Mouse (Mus musculus) heart, embryonic 14.5 days (tissue): Measurements from ENCODE around the gene Ect2l. TPM values are rescaled to one million over a fixed set of nuclear protein-coding genes. Genes with fewer than 3 reads are reported as not detected.

Experiments used
- ATAC-seq: fragments of 200-750 bp; cut with Nextera tagmentation; 2 replicates; pipeline ENCODE4 v1.8.0; 2017; ENCODE audit warnings: low read depth, moderate TSS enrichment; ENCODE audit not compliant: insufficient number of reproducible peaks, insufficient read depth, low FRiP score
- H3K27ac ChIP-seq, 2 experiments: fragments of 200-500 bp in 1 of 2; fragments of 300-500 bp in 1 of 2; sonication (generic) in 1 of 2; replicated peaks in 1 of 2; 2 replicates each; pipeline ENCODE4 v1.5.1; 2012 to 2014; ENCODE audit warnings: low read depth in 2 of 2, low read length in 2 of 2, control low read depth in 1 of 2, mild to moderate bottlenecking in 1 of 2, mixed read lengths in 1 of 2; ENCODE audit not compliant: control insufficient read depth in 1 of 2, insufficient read depth in 1 of 2
- H3K27me3 ChIP-seq: fragments of 300-500 bp; sonication (generic); 2 replicates; pipeline ENCODE4 v1.6.1; 2014; ENCODE audit warnings: mild to moderate bottlenecking, low read length, control low read depth; ENCODE audit not compliant: control insufficient read depth, insufficient read depth
- H3K36me3 ChIP-seq: fragments of 300-500 bp; sonication (generic); 2 replicates; pipeline ENCODE4 v1.6.1; 2014; ENCODE audit warnings: mild to moderate bottlenecking, control low read depth, low read length, mixed read lengths; ENCODE audit not compliant: control insufficient read depth, insufficient read depth
- H3K4me1 ChIP-seq, 2 experiments: fragments of 200-500 bp in 1 of 2; fragments of 300-500 bp in 1 of 2; sonication (generic) in 1 of 2; 2 replicates each; pipeline ENCODE4 v1.6.1; 2012 to 2014; ENCODE audit warnings: low read length in 2 of 2, control low read depth in 1 of 2, mixed read lengths in 1 of 2; ENCODE audit not compliant: control insufficient read depth in 2 of 2, insufficient read depth in 2 of 2
- H3K4me2 ChIP-seq: fragments of 300-500 bp; sonication (generic); 2 replicates; pipeline ENCODE4 v1.6.1; 2014; ENCODE audit warnings: mild to moderate bottlenecking, low read length
- H3K4me3 ChIP-seq, 2 experiments: fragments of 200-500 bp in 1 of 2; fragments of 300-500 bp in 1 of 2; sonication (generic) in 1 of 2; 2 replicates each; pipeline ENCODE4 v1.5.1; 2012 to 2014; ENCODE audit warnings: low read length in 2 of 2, mild to moderate bottlenecking in 2 of 2, control low read depth in 1 of 2, low read depth in 1 of 2, moderate library complexity in 1 of 2; ENCODE audit not compliant: control insufficient read depth in 1 of 2, insufficient read depth in 1 of 2
- H3K9ac ChIP-seq: fragments of 300-500 bp; sonication (generic); 2 replicates; pipeline ENCODE4 v1.6.1; 2014; ENCODE audit warnings: mild to moderate bottlenecking, low read length
- H3K9me3 ChIP-seq: fragments of 300-500 bp; sonication (generic); 2 replicates; pipeline ENCODE4 v1.6.1; 2016; ENCODE audit warnings: low read length, control low read depth; ENCODE audit not compliant: control insufficient read depth
- WGBS: fragments of 180-500 bp; shearing (Covaris S2); extraction: QIAGEN DNeasy Blood & Tissue Kit; methylation state at CpG from one replicate; pipeline ENCODE4 v1.1.7; 2014; 5-methylcytosine and 5-hydroxymethylcytosine counted together
- polyA plus RNA-seq: library from polyadenylated mRNA; unstranded; fragments of >200 nt; fragmentation: Nextera tagmentation; extraction: Ambion mirVana; gene quantifications from 2 replicates; pipeline ENCODE4 v1.2.1, GENCODE M21; 2014

The Ect2l gene
- polyA plus RNA-seq, result 0.51 and 0.55 TPM in 2 replicates

- Histone ChIP-seq H3K27ac (no peak within 1 kb of the TSS), H3K9ac (no peak within 1 kb of the TSS), H3K4me2 (peak within 1 kb of the TSS; percentile 49), H3K9me3 (no peaks in the 10 kb centered on the region), H3K27me3 (no peaks in the 10 kb centered on the region), H3K4me1 (peaks cover 0 to 3% of the 10 kb centered on the region in 2 experiments; a peak in 1 of 4 replicates), H3K36me3 (no peaks in the 10 kb centered on the region), H3K4me3 (no peak within 1 kb of the TSS)
- WGBS, result 6% methylated on average over 11 of the region's 11 CpGs
- no peak for ATAC-seq
Measured at GRCm38 (mm10) chr10:18210726-18211125, at the start of gene Ect2l. Gene Ect2l, minus strand, starts transcription at chr10:18210890.

GRCm38 (mm10) chr10:18251345-18251744, 40.7 kb upstream of the Ect2l start:
- H3K4me2 ChIP-seq, result no peak overlapping the region
- H3K27ac ChIP-seq, result no peak overlapping the region
- no peaks in the 10 kb centered on the region for H3K36me3 ChIP-seq
- ATAC-seq, result no peak
- no peak overlapping the region for H3K9ac ChIP-seq
- H3K9me3 ChIP-seq, result no peaks in the 10 kb centered on the region
- no peak overlapping the region for H3K4me3 ChIP-seq
- WGBS, result 67% methylated on average over 4 of the region's 4 CpGs
- H3K27me3 ChIP-seq, result no peaks in the 10 kb centered on the region
- H3K4me1 ChIP-seq, result no peaks in the 10 kb centered on the region

GRCm38 (mm10) chr10:18243614-18244013, 32.9 kb upstream of the Ect2l start:
- Histone ChIP-seq H3K4me1 (no peaks in the 10 kb centered on the region), H3K9ac (no peak overlapping the region), H3K36me3 (no peaks in the 10 kb centered on the region), H3K9me3 (no peaks in the 10 kb centered on the region), H3K4me2 (no peak overlapping the region), H3K27me3 (no peaks in the 10 kb centered on the region), H3K27ac (no peak overlapping the region), H3K4me3 (no peak overlapping the region)
- no peak for ATAC-seq
- 55% methylated on average over 2 of the region's 2 CpGs for WGBS

- H3K36me3 ChIP-seq, result no peaks in the 10 kb centered on the region
- peaks cover 0 to 6% of the 10 kb centered on the region in 2 experiments; a peak in 2 of 4 replicates for H3K4me1 ChIP-seq
- no peak overlapping the region for H3K4me2 ChIP-seq
- H3K27me3 ChIP-seq, result no peaks in the 10 kb centered on the region
- no peak overlapping the region for H3K4me3 ChIP-seq
- 79% methylated on average over 7 of the region's 7 CpGs for WGBS
- H3K27ac ChIP-seq, result no peak overlapping the region
- ATAC-seq, result no peak
- no peak overlapping the region for H3K9ac ChIP-seq
- H3K9me3 ChIP-seq, result no peaks in the 10 kb centered on the region
Measured at GRCm38 (mm10) chr10:18237191-18237590, 26.5 kb upstream of the Ect2l start.

- Histone ChIP-seq H3K9me3 (no peaks in the 10 kb centered on the region), H3K9ac (no peak overlapping the region), H3K4me2 (no peak overlapping the region), H3K4me3 (no peak overlapping the region), H3K27ac (no peak overlapping the region), H3K4me1 (peaks cover 0 to 6% of the 10 kb centered on the region in 2 experiments; a peak in 2 of 4 replicates), H3K36me3 (no peaks in the 10 kb centered on the region), H3K27me3 (no peaks in the 10 kb centered on the region)
- 70% methylated on average over 5 of the region's 5 CpGs for WGBS
- ATAC-seq, result no peak
Measured at GRCm38 (mm10) chr10:18236328-18236927, 25.7 kb upstream of the Ect2l start.

GRCm38 (mm10) chr10:18235402-18235747, 24.7 kb upstream of the Ect2l start:
- no peaks in the 10 kb centered on the region for H3K36me3 ChIP-seq
- 10% methylated on average over 14 of the region's 14 CpGs for WGBS
- peak overlapping the region; percentile 53; the same call in 1 of the 2 replicates for H3K9ac ChIP-seq
- H3K4me1 ChIP-seq, result peaks cover 0 to 6% of the 10 kb centered on the region in 2 experiments; a peak in 2 of 4 replicates
- no peaks in the 10 kb centered on the region for H3K9me3 ChIP-seq
- H3K27me3 ChIP-seq, result no peaks in the 10 kb centered on the region
- peak; percentile 22; the same call in 1 of the 2 replicates for ATAC-seq
- H3K27ac ChIP-seq, result no peak overlapping the region
- H3K4me3 ChIP-seq, result peak overlapping the region; percentile 85
- H3K4me2 ChIP-seq, result peak overlapping the region; percentile 91

- peak within 1 kb of the TSS; percentile 91 for H3K4me2 ChIP-seq
- H3K4me1 ChIP-seq, result peaks cover 0 to 6% of the 10 kb centered on the region in 2 experiments; a peak in 2 of 4 replicates
- WGBS, result under 1% methylated on average over 41 of the region's 41 CpGs
Measured at GRCm38 (mm10) chr10:18234560-18235401, 24.1 kb upstream of the Ect2l start, which contains the start of gene Ccdc28a. Gene Ccdc28a, minus strand, starts transcription at chr10:18234998.

More at GRCm38 (mm10) chr10:18234560-18235401, 24.1 kb upstream of the Ect2l start, which contains the start of gene Ccdc28a:
- ATAC-seq, result peak; percentile 95
- no peaks in the 10 kb centered on the region for H3K27me3 ChIP-seq
- no peaks in the 10 kb centered on the region for H3K36me3 ChIP-seq
- H3K9me3 ChIP-seq, result no peaks in the 10 kb centered on the region
- peak within 1 kb of the TSS; percentile 85 for H3K4me3 ChIP-seq
- peak within 1 kb of the TSS; percentile 79 for H3K9ac ChIP-seq
- H3K27ac ChIP-seq, result peak within 1 kb of the TSS; percentile 68 to 69; a peak in 3 of 4 replicates
